Mouse (Mus musculus) spleen, adult 2 months (tissue): ENCODE data around the gene Gatad2a.

Source experiments
- CTCF ChIP-seq: fragments of 200-500 bp; IDR thresholded peaks from 2 replicates; pipeline ENCODE4 v1.5.1; 2011; ENCODE audit warnings: mild to moderate bottlenecking, inconsistent platforms; ENCODE audit not compliant: insufficient read depth, insufficient read length, insufficient replicate concordance; ENCODE audit errors: extremely low read depth
- POLR2A ChIP-seq: fragments of 200-500 bp; IDR thresholded peaks from 2 replicates; pipeline ENCODE4 v1.6.1; 2011; ENCODE audit warnings: low read depth, low read length, inconsistent platforms

DNA sequence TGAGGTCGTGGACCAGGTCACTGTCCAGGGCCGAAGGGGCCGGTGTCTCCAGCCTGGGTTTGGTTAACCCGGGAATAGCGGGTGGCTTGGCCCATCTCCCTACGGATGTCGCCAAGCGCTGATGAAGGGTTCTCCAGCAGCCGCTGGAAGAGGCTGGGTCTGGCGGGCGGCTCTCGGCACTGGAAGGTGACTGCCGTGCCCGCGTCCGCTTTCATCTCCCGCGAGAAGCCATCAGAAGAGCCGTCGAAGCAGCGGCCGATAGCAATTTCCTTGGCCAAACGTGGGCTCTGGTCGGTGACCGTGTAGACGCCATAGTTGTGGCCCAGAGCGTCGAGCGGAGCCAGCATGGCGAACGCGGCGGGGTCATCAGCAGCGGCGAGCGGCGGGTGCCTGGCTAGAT lies 115.3 kb downstream of the Gatad2a start:
- TF ChIP-seq CTCF (no peak), POLR2A (no peak)
